Mouse (Mus musculus) intestine, embryonic 14.5 days (tissue): ENCODE results near the gene Ctsj. TPM values are rescaled to one million over a fixed set of nuclear protein-coding genes. Genes with fewer than 3 reads are reported as not detected.

Source experiments
- ATAC-seq: fragments of 200-750 bp; cut with Nextera tagmentation; replicated peaks from 2 replicates; pipeline ENCODE4 v1.8.0; 2017; ENCODE audit warnings: low read depth, moderate number of reproducible peaks, moderate TSS enrichment, moderate library complexity; ENCODE audit not compliant: low FRiP score, low TSS enrichment
- DNase-seq: peaks from one replicate; pipeline ENCODE4 v3.0.0-alpha.2; 2018; ENCODE audit warnings: low spot score
- H3K27ac ChIP-seq: fragments of 300-500 bp; sonication (generic); 2 replicates; pipeline ENCODE4 v1.5.1; 2014; ENCODE audit warnings: low read depth, mild to moderate bottlenecking, control low read depth
- H3K27me3 ChIP-seq: fragments of 300-500 bp; sonication (generic); replicated peaks from 2 replicates; pipeline ENCODE4 v1.6.1; 2014; ENCODE audit warnings: low read length, control low read depth; ENCODE audit not compliant: control insufficient read depth, insufficient read depth
- H3K36me3 ChIP-seq: fragments of 300-500 bp; sonication (generic); 2 replicates; pipeline ENCODE4 v1.6.1; 2014; ENCODE audit warnings: low read length, control low read depth; ENCODE audit not compliant: control insufficient read depth, insufficient read depth
- H3K4me1 ChIP-seq: fragments of 300-500 bp; sonication (generic); replicated peaks from 2 replicates; pipeline ENCODE4 v1.6.1; 2014; ENCODE audit warnings: low read length, control low read depth, mixed read lengths; ENCODE audit not compliant: control insufficient read depth, insufficient read depth
- H3K4me2 ChIP-seq: fragments of 300-500 bp; sonication (generic); 2 replicates; pipeline ENCODE4 v1.6.1; 2014; ENCODE audit warnings: low read length
- H3K4me3 ChIP-seq: fragments of 300-500 bp; sonication (generic); 2 replicates; pipeline ENCODE4 v1.5.1; 2014; ENCODE audit warnings: low read depth, low read length, control low read depth, mixed read lengths
- H3K9ac ChIP-seq: fragments of 300-500 bp; sonication (generic); 2 replicates; pipeline ENCODE4 v1.6.1; 2014; ENCODE audit warnings: mild to moderate bottlenecking, low read length
- H3K9me3 ChIP-seq: fragments of 300-500 bp; sonication (generic); 2 replicates; pipeline ENCODE4 v1.6.1; 2016; ENCODE audit warnings: low read length, control low read depth; ENCODE audit not compliant: control insufficient read depth
- WGBS: fragments of 180-500 bp; shearing (Covaris S2); extraction: QIAGEN DNeasy Blood & Tissue Kit; methylation state at CpG from one replicate; pipeline ENCODE4 v1.1.7; 2014; 5-methylcytosine and 5-hydroxymethylcytosine counted together
- polyA plus RNA-seq: library from polyadenylated mRNA; unstranded; fragments of >200 nt; fragmentation: Nextera tagmentation; extraction: Ambion mirVana; gene quantifications from 2 replicates; pipeline ENCODE4 v1.2.1, GENCODE M21; 2014

Ctsj gene
- polyA plus RNA-seq, 1 experiment from 2014 or later: not detected

GRCm38 (mm10) chr13:60961706-60962105 is 44.1 kb downstream of the Ctsj start:
- ATAC-seq (no peak), DNase-seq (no peak)
- Histone ChIP-seq H3K4me1 (no peaks in the 10 kb centered on the region), H3K4me2 (no peak overlapping the region), H3K27ac (no peak overlapping the region), H3K36me3 (no peaks in the 10 kb centered on the region), H3K9ac (no peak overlapping the region), H3K27me3 (no peaks in the 10 kb centered on the region), H3K4me3 (no peak overlapping the region), H3K9me3 (no peaks in the 10 kb centered on the region)
- 66% methylated on average over 5 of the region's 5 CpGs for WGBS

Other genes starting within 250 kb of the Ctsj start
- gene BC051665, start 219.6 kb downstream of the Ctsj start, polyA plus RNA-seq: not detected in 2 replicates
- gene Ctsll3, start 203.1 kb downstream of the Ctsj start, polyA plus RNA-seq: not detected in 2 replicates
- gene 4930486L24Rik, start 141.5 kb downstream of the Ctsj start, polyA plus RNA-seq: 0.13 and 0.20 TPM in 2 replicates
- gene Gm49392, start 109.1 kb downstream of the Ctsj start, polyA plus RNA-seq: not detected in 2 replicates
- gene Ctla2b, start 108.5 kb downstream of the Ctsj start, polyA plus RNA-seq: 3.7 TPM in 2 replicates
- gene Tpbpb, start 101.1 kb downstream of the Ctsj start, polyA plus RNA-seq: not detected in 2 replicates
- 0.59 TPM in 1 of 2 replicates, not detected in the other for gene Gm49393, start 70.4 kb downstream of the Ctsj start, polyA plus RNA-seq
- 1.4 and 1.7 TPM in 2 replicates for gene Gm49391, start 69.4 kb downstream of the Ctsj start, polyA plus RNA-seq
- 25.3 and 29.5 TPM in 2 replicates for gene Ctla2a, start 69.3 kb downstream of the Ctsj start, polyA plus RNA-seq
- not detected in 2 replicates for gene Tpbpa, start 64.0 kb downstream of the Ctsj start, polyA plus RNA-seq
- gene Ctsq, start 34.7 kb upstream of the Ctsj start, polyA plus RNA-seq: not detected in 2 replicates
- gene Ctsr, start 158.3 kb upstream of the Ctsj start, polyA plus RNA-seq: not detected in 2 replicates
- not detected in 2 replicates for gene Cts6, start 197.5 kb upstream of the Ctsj start, polyA plus RNA-seq
- not detected in 2 replicates for gene Cts8, start 249.4 kb upstream of the Ctsj start, polyA plus RNA-seq